Mouse (Mus musculus) CH12.LX (cell line): ENCODE measurements around the gene 4921524J17Rik.
A peak's percentile ranks its signal among the peaks of the same experiment; 100 is the strongest.

ENCODE experiments used
- CTCF ChIP-seq, 2 experiments: IDR thresholded peaks in 1 of 2; conservative IDR thresholded peaks in 1 of 2; 2 replicates each; pipeline ENCODE4 v1.5.1; 2011 to 2012; ENCODE audit warnings: low read depth in 2 of 2, low read length in 2 of 2, improper control_type of control experiment in 1 of 2, inconsistent platforms in 1 of 2, mild to moderate bottlenecking in 1 of 2, moderate library complexity in 1 of 2
- E2F4 ChIP-seq: IDR thresholded peaks from 2 replicates; pipeline ENCODE4 v1.6.1; 2011; ENCODE audit warnings: low read depth, low read length, improper control_type of control experiment; ENCODE audit not compliant: insufficient replicate concordance
- MEF2A ChIP-seq: IDR thresholded peaks from 2 replicates; pipeline ENCODE4 v1.6.1; 2014; ENCODE audit warnings: low read depth, mild to moderate bottlenecking, inconsistent platforms, low read length, improper control_type of control experiment, borderline replicate concordance
- POLR2A ChIP-seq: IDR thresholded peaks from 2 replicates; pipeline ENCODE4 v1.6.1; 2011; ENCODE audit warnings: low read depth, mild to moderate bottlenecking, improper control_type of control experiment, low read length
- POLR2AphosphoS2 ChIP-seq: IDR thresholded peaks from 2 replicates; pipeline ENCODE4 v1.6.1; 2011; ENCODE audit warnings: low read depth, low read length, improper control_type of control experiment
- ZC3H11A ChIP-seq: IDR thresholded peaks from 2 replicates; pipeline ENCODE4 v1.6.1; 2012; ENCODE audit warnings: low read depth, mild to moderate bottlenecking, inconsistent platforms, low read length, improper control_type of control experiment
- ZNF384 ChIP-seq: IDR thresholded peaks from 2 replicates; pipeline ENCODE4 v1.6.1; 2012; ENCODE audit warnings: low read depth, low read length, improper control_type of control experiment, inconsistent platforms

GRCm38 (mm10) chr8:85432168-85433016, at the start of gene 4921524J17Rik:
- TF ChIP-seq ZNF384 (peak; percentile 68), CTCF (conservative IDR thresholded peaks at IDR 0.05 in 1 of 2, IDR thresholded peaks at IDR 0.05 in 1 of 2; ENCODE audit: low read depth in 2 of 2, low read length in 2 of 2) (no peak), ZC3H11A (no peak), POLR2A (peak; percentile 93), POLR2AphosphoS2 (peak; percentile 42; the same call in 1 of the 2 replicates), MEF2A (peak; percentile 40; the same call in 1 of the 2 replicates), E2F4 (no peak)
